Mouse (Mus musculus): Measurements from ENCODE around the gene Nim1k.

GRCm38 (mm10) chr13:119722447-119722846 is 33.2 kb downstream of the Nim1k start:
- TF ChIP-seq ZNF384 (IDR thresholded peaks at IDR 0.05; ENCODE audit: low read depth, low read length) (no peak), CTCF (IDR thresholded peaks at IDR 0.05 in 2 of 3, conservative IDR thresholded peaks at IDR 0.05 in 1 of 3; ENCODE audit: control insufficient read depth in 1 of 3, insufficient read depth in 1 of 3, low read depth in 2 of 3, low read length in 3 of 3, poor library complexity in 1 of 3, severe bottlenecking in 1 of 3) (no peak), USF1 (IDR thresholded peaks at IDR 0.05; ENCODE audit: low read depth, low read length) (no peak), USF2 (IDR thresholded peaks at IDR 0.05; ENCODE audit: borderline replicate concordance in 1 of 2, insufficient read depth in 1 of 2, low read depth in 1 of 2, low read length in 2 of 2) (no peak), UBTF (IDR thresholded peaks at IDR 0.05; ENCODE audit: borderline replicate concordance, insufficient read depth, low read depth, low read length) (no peak), JUND (IDR thresholded peaks at IDR 0.05; ENCODE audit: low read depth, low read length) (no peak), HCFC1 (IDR thresholded peaks at IDR 0.05; ENCODE audit: low read depth, low read length) (no peak), ZC3H11A (IDR thresholded peaks at IDR 0.05; ENCODE audit: low read depth, low read length) (no peak), NRF1 (IDR thresholded peaks at IDR 0.05; ENCODE audit: insufficient read depth, low read depth, low read length, poor library complexity, severe bottlenecking) (no peak)
